Mouse (Mus musculus): ENCODE data around the gene Npas4.
"Not testable (repeated sequence)": the region's sequence is repeated elsewhere in the genome, so short reads cannot be mapped to it uniquely, and the experiment has no call there.

Npas4 gene

DNA sequence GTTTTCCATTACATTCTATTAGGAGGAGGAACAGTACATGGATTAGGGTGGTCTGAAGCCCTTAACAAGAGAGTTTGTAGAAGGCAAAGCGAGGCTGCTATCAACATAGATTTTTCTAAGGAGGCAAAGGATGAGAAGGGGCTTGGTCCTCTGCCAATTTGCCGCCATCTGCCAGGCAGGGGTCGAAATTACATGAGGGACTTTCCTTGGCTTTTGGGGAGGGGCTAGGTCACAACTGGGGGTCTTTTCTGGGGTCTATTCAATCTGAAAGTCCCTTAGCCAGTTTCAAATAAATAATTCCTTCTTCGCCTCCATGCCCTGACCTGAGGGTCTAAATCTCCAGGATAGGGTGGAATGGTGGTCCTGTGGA, at the start of gene Npas4:
Gene Npas4 (minus strand): TSS at position 61 of the 370 bp plus-strand sequence.
- DNase-seq, result no peak

DNA sequence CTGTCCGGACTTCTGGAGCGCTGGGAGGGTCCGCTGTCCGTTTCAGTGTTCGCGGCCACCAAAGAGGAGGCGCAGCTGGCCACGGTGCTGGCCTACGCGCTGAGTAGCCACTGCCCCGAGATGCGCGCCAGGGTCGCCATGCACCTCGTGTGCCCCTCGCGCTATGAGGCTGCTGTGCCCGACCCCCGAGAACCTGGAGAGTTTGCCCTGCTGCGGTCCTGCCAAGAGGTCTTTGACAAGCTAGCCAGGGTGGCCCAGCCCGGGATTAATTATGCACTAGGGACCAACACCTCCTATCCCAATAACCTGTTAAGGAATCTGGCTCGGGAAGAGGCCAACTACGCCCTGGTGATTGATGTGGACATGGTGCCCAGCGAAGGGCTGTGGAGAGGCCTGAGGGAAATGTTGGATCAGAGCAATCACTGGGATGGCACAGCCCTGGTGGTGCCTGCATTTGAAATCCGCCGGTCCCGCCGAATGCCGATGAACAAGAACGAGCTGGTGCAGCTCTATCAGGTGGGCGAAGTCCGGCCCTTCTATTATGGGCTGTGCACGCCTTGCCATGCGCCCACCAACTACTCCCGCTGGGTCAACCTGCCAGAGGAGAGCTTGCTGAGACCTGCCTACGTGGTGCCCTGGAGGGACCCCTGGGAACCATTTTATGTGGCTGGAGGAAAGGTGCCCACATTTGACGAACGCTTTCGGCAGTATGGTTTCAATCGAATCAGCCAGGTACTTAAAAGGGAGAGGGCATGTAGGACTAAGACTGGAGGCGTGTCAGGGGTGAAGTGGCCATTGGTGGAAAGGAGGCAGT, 49.4 kb upstream of the Npas4 start:
- no peak for DNase-seq

GRCm38 (mm10) chr19:5038709-5039156, 48.6 kb upstream of the Npas4 start, which contains the start of the genes B4gat1 and AC124502.3:
B4gat1 (plus strand) TSS chr19:5038826.
AC124502.3 (plus strand) TSS chr19:5038891.
- DNase-seq, result peak; percentile 78 to 82

- peak; percentile 25 to 39 for DNase-seq
Observed at GRCm38 (mm10) chr19:5037678-5038571, 47.8 kb upstream of the Npas4 start.

DNA sequence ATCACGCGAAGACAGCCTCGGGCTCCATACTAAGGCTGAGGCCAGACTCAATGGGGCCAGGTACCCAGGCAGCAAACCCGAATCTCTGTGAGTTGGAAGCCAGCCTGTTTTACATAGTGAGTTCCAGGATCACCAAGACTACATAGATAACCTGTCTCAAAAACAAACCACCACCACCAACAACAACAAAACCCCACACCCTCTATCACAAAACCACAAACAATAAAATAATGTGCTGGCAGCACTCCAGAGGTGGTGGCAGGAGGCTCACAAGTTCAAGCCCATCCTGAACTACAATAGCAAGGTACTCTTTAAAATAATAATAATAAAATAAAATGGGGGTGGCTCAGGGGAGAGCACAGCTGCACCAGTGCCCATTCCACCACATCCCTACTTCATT, 46.5 kb upstream of the Npas4 start:
- DNase-seq, result no peak

GRCm38 (mm10) chr19:5032686-5033085, 42.6 kb upstream of the Npas4 start:
- no peak for DNase-seq

- no peak for DNase-seq
Observed at GRCm38 (mm10) chr19:5026111-5026510, 36.0 kb upstream of the Npas4 start.

DNA sequence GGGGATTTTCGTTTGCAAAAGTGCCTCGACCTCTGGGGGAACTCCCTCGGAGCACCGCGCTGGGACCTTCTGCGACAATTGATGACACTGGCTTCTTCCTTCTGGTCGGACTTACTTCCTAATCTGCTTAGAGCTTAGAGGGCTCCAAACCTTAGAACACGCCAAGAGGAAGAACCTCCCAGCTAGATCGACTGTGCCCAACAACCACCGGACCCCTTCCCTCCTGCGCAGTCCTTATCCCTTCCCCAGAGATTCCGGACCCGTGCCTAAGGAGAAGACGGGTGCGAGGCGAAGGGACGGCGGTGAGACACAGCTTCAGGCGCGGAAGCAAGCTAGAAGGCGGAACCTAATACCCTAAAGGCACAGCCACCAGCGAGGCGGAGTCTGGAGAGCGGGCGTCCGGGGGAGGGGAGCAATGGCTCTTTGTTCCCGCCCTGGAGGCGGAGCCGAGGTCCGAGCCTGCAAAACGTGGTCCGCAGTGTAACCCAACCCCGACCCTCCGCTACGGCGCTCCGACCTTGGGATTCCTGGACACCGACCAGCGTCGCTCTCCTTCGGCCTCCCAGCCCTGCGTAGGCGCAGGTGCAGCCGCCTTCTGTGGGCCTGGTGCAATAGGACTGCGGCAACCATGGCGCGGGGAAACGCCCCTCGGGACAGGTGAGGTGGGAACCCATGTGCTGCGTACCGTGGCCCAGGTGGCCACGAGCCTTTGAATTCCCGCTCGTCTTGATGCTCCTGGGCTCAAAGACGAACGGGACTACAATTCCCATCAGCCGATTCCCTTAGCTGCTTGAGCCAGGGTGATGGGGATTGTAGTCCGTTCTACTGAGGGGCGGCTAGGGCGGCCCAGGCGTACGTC, 33.7 kb upstream of the Npas4 start, which contains the start of gene Slc29a2:
Gene Slc29a2 (plus strand): TSS at position 240 of the 859 bp plus-strand sequence.
- peak; percentile 87 to 92 for DNase-seq

DNA sequence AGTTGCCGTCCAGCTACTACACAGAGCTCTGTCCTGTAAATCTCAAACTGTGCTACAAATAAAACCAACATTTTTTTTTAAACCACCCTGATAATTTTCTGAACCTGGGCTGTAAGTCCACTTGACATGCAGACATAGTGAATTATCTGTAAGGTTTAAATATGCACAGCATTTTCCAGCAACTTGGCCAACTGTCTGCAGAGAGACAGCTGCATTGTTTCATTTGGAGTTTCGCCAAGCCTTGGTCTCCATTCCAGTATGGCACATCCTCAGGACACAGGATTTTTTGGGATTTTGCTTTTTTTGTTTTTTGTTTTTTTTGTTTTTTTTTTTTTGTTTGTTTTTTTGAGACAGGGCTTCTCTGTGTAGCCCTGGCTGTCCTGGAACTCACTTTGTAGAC, 31.3 kb upstream of the Npas4 start:
- DNase-seq, result no peak

DNA sequence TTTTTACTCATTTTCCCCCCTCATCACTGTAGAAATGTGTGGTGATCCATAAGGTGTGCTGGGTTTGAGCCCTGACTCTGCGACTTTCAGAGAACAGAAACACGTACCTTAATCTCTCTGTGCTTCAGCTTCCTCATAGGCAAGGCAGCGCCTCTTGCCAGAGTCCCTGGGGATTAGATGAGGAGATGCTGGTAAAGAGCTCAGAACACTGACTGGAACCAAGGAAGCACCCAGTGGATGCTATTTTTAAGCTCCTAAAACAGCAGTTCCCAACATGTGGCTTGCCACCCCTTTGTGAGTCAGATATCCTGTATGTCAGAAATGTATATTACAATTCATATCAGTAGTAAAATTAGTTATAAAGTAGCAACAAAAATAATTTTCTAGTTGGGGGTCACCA, 28.1 kb upstream of the Npas4 start:
- DNase-seq, result no peak

- DNase-seq, result no peak
Observed at GRCm38 (mm10) chr19:5017611-5018010, 27.5 kb upstream of the Npas4 start.

- DNase-seq, result peak; percentile 44 to 74
Observed at GRCm38 (mm10) chr19:5016782-5017181, 26.7 kb upstream of the Npas4 start.

GRCm38 (mm10) chr19:5016221-5016742, 26.2 kb upstream of the Npas4 start:
- DNase-seq, result no peak

GRCm38 (mm10) chr19:5014961-5015398, 24.9 kb upstream of the Npas4 start:
- DNase-seq, result peak in 1 of 2 experiments; percentile 26

- no peak for DNase-seq
Observed at GRCm38 (mm10) chr19:5013138-5013537, 23.0 kb upstream of the Npas4 start.

GRCm38 (mm10) chr19:5004925-5005324, 14.8 kb upstream of the Npas4 start:
- DNase-seq, result no peak

DNA sequence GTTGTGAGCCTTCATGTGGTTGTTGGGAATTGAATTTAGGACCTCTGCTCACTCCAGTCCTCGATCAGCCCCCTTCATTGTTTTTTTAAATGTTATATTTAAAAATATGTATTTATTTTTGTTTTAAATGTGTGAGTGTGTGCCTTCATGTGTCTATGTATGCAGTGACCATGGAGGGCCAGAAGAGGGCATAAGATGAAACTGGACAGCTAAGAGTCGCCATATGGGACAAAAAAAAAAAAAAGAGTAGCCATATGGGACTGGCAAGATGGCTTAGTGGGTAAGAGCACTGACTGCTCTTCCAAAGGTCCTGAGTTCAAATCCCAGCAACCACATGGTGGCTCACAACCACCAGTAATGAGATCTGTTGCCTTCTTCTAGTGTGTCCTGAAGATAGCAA, 13.5 kb upstream of the Npas4 start:
- DNase-seq, result not testable (repeated sequence)

- DNase-seq, result peak; percentile 46 to 67
Observed at GRCm38 (mm10) chr19:5001666-5002406, 11.7 kb upstream of the Npas4 start.

DNA sequence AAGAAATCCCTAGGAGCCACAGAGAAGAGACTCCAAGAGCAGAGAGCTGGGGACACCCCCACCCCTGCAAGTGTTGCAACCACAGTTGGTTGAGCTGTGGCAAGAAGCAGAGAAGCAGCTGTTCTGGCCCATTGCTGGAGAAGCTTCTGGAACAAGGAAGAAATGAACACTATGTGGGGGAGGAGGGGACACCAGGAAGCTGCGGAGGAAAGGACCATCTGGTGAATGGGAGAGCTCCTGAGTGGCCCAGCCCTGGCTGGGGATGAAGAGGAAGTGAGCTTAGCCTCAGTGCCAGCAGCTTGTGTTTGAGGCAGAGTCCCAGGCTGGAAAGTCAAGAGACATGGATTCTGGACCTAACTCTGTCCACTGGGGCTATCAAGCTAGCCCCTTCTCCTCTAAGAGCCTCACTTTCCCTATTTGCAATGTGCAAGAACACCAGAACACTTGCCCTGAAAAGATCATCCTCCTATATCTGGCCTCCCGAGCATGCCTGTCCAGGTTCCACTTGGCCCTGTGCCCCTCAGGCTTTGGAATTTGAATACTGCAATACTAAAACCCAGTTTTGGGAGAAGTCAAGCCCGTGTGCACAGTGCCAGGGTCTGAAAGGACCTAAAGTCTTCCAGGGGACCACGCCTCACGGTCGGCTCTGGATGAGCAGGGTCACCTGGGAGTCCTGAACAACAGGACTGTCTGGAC, 9.5 kb upstream of the Npas4 start:
- DNase-seq, result no peak

DNA sequence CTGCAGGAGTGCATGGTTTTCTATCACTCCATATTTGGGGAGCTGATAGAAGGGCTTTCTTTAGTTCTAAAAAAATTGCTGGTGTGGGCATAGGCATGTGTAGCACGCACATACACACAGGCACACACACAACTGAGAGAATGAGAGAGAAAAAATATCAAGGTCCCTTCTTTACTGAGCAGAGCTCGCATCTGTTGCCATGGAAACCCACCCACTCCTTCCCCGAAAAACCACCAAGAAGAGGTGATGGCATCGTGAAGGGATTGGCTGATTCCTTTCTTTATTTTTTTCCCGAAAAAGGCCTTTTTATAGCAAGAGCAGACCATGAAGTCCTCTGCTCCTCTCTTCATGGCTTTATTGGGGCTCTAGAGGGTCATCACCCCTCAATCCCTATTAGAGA, 3.9 kb upstream of the Npas4 start:
- DNase-seq, result no peak

DNA sequence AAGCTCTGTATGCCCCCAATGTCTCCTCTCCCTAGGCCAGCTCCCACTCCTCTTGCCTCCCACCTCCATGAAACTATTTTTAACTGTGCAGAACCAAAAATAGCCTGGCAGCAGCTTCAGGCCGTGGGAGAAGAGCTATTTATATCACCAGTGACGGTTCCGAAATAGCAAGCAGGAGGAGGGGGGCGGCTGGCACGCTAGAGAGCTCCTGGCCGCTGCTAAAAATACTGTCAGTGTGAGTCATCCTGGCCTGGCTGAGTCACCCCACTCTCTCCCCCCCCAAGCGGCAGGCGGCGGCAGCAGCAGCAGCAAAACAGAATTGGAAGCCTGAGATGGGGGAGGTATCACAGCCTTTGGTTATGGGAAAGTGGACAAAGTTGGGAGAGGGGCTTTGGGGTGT, 2.8 kb upstream of the Npas4 start:
- DNase-seq, result no peak
